Mouse (Mus musculus): Measurements from ENCODE around the gene Cep295. TPM values are rescaled to one million over a fixed set of nuclear protein-coding genes. Genes with fewer than 3 reads are reported as not detected.
"Not testable (repeated sequence)": the region's sequence is repeated elsewhere in the genome, so short reads cannot be mapped to it uniquely, and the experiment has no call there.

Cep295 gene
- polyA plus RNA-seq, 1 experiment from 2014 or later: 19.3 TPM

DNA sequence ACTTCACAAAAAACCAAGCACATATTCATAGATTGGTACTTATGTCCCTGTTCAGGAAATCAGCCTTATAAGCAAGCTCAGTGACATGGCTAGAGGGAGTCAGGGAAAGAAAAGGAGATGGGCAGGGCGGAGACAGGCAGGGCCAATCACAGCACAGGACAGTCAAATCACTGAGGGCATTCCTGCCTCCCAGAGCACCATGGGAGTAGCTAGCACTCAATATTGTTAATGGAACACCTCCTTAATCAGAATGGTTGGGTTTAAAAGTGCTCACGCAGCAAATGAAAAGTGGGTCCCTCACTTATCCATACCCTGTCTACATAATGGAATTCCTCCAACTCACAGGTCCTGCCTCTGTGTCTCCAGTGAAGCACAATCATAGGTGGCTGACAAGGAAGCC, 54.7 kb downstream of the Cep295 start:
- Histone ChIP-seq H3K27me3 (no peaks in the 10 kb centered on the region), H3K27ac (no peak overlapping the region), H3K4me1 (peaks cover 13% of the 10 kb centered on the region), H3K36me3 (ENCODE audit: poor library complexity, severe bottlenecking) (0 out of 2 replicates have a peak, but pooled peaks cover 3% of the 10 kb centered on the region), H3K9ac (no peak overlapping the region), H3K4me2 (no peak overlapping the region), H3K4me3 (no peak overlapping the region), H3K9me3 (replicated peaks) (no peaks in the 10 kb centered on the region)
- no peak for ATAC-seq
- WGBS: 66% methylated on average over 2 of the region's 2 CpGs

DNA sequence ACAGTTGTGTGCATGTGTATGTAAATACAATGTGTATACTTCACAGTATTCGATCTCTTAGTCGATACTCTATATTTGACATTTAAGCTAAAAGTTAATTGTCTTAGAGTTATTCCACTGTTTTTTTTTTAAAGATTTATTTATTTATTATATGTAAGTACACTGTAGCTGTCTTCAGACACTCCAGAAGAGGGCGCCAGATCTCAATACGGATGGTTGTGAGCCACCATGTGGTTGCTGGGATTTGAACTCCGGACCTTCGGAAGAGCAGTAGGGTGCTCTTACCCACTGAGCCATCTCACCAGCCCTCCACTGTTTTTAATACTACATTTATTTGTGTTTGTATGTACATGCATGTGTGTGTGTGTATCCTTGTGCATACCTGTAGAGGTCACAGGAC, 55.6 kb downstream of the Cep295 start:
- not testable (repeated sequence) for H3K27ac ChIP-seq; H3K27me3 ChIP-seq; H3K4me1 ChIP-seq; H3K9ac ChIP-seq; H3K4me3 ChIP-seq; H3K36me3 ChIP-seq (ENCODE audit: poor library complexity, severe bottlenecking); ATAC-seq; H3K9me3 ChIP-seq (replicated peaks); H3K4me2 ChIP-seq
- 73% methylated on average over 6 of the region's 6 CpGs for WGBS

DNA sequence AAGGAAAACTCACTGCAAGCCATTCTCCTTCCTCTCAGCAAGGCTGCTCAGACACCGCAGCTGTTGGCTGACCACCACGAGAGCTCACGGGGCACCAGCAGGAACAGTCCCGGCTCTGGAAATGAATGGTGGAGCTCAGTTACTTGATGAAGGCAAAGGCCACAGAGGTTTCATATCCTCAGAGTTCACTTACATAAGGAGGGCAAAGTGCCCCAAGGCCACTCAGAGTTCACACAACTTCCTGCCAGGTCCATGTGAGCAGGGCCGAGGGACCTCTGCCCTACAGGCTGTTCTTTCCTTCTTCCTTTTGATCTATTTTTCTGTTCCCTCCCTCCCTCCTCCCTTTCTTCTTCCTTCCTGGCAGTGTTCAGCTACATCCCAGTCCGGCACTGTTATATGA, 56.2 kb downstream of the Cep295 start:
- no peak overlapping the region for H3K9ac ChIP-seq
- no peaks in the 10 kb centered on the region for H3K36me3 ChIP-seq (ENCODE audit: poor library complexity, severe bottlenecking)
- H3K27me3 ChIP-seq: no peaks in the 10 kb centered on the region
- no peak overlapping the region for H3K4me3 ChIP-seq
- peak overlapping the region; percentile 31; the same call in 1 of the 2 replicates for H3K27ac ChIP-seq
- 58% methylated on average over 6 of the region's 6 CpGs for WGBS
- H3K4me1 ChIP-seq: no peaks in the 10 kb centered on the region
- H3K9me3 ChIP-seq (replicated peaks): no peaks in the 10 kb centered on the region
- H3K4me2 ChIP-seq: no peak overlapping the region
- ATAC-seq: no peak

DNA sequence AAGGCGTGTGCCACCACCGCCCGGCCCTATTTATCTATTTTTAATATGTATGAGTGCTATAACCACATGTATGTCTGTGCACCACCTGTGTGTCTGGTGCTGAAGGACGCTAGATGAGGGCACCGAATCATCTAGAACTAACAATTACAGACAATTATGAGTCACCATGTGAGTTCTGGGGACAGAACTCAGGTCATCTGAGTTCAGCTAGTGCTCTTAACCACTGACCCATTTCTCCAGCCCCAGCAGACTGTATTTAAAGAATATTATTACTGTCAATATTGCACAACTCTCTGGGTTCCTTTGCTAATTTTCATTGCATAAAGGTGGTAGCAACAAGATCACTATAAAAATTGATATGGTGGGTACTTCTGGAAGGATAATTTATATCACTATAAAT, 57.5 kb downstream of the Cep295 start:
- Histone ChIP-seq H3K4me1 (no peaks in the 10 kb centered on the region), H3K4me3 (no peak overlapping the region), H3K27me3 (no peaks in the 10 kb centered on the region), H3K9me3 (replicated peaks) (no peaks in the 10 kb centered on the region), H3K27ac (no peak overlapping the region), H3K9ac (no peak overlapping the region), H3K36me3 (ENCODE audit: poor library complexity, severe bottlenecking) (no peaks in the 10 kb centered on the region), H3K4me2 (no peak overlapping the region)
- WGBS: 89% methylated on average over 5 of the region's 5 CpGs
- ATAC-seq: no peak

DNA sequence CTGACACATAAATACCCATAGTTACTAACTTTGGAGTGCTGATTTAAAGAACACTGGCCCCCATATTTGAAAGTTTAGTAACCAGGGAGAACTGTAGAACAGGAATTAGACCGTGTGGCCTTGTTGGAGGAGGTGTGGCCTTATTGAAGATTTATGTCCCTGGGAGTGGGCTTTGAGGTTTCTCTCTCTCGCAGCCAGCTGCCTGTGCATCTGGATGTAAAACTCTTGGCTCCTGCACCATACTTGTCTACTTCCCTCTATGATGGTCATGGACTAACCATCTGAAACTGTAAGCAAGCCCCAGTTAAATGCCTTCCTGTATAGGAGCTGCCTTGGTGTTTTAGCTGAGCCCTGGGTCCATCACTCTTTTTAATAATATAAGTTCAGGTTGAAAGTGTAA, 59.1 kb downstream of the Cep295 start:
- Histone ChIP-seq H3K36me3 (ENCODE audit: poor library complexity, severe bottlenecking) (no peaks in the 10 kb centered on the region), H3K9me3 (replicated peaks) (no peaks in the 10 kb centered on the region), H3K9ac (no peak overlapping the region), H3K27me3 (no peaks in the 10 kb centered on the region), H3K4me2 (no peak overlapping the region), H3K4me3 (no peak overlapping the region), H3K4me1 (no peaks in the 10 kb centered on the region), H3K27ac (no peak overlapping the region)
- WGBS: 77% methylated on average over 2 of the region's 2 CpGs
- no peak for ATAC-seq

DNA sequence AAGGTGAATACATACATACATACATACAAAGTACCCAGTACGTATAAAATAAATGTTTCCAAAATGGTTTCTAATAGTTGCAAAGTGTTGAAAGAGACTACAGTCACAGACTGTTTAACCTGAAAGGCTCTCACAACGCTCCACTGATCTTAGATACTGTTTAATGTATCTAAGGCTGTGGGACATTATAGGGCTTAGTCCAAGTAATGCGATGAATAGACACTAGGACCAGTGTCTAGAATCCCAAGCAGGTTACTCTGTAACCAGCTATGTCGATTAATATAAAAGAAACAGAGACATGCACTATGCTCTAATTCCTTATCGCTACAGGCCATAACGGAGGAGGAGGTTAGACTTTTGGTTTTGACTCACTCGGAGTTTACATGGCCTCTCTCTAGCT, 60.5 kb downstream of the Cep295 start:
- H3K27ac ChIP-seq: no peak overlapping the region
- WGBS: 86% methylated on average over 7 of the region's 7 CpGs
- H3K36me3 ChIP-seq (ENCODE audit: poor library complexity, severe bottlenecking): no peaks in the 10 kb centered on the region
- H3K27me3 ChIP-seq: no peaks in the 10 kb centered on the region
- ATAC-seq: no peak
- no peak overlapping the region for H3K9ac ChIP-seq
- no peaks in the 10 kb centered on the region for H3K9me3 ChIP-seq (replicated peaks)
- no peak overlapping the region for H3K4me3 ChIP-seq
- no peak overlapping the region for H3K4me2 ChIP-seq
- no peaks in the 10 kb centered on the region for H3K4me1 ChIP-seq

DNA sequence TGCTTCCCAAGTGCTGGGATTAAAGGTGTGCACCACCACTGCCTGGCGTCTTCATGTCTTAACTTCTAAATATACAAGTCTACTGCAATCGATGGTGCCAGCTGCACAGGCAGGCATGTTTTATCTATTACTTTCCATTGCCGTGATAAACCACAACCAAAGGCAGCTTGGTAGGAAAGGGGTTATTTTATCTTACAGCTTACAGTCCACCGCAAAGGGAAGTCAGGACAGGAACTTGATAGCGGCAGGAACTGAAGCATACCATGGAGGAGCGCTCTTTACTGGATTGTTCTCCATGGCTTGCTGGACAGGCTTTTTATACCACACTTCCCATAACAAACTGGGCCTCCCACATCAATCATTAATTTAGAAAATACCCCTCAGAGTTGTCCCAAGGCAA, 68.3 kb downstream of the Cep295 start:
- Histone ChIP-seq H3K4me3 (no peak overlapping the region), H3K27me3 (no peaks in the 10 kb centered on the region), H3K36me3 (ENCODE audit: poor library complexity, severe bottlenecking) (peaks cover 3% of the 10 kb centered on the region; the same call in 1 of the 2 replicates), H3K9ac (no peak overlapping the region), H3K4me2 (no peak overlapping the region), H3K9me3 (replicated peaks) (no peaks in the 10 kb centered on the region), H3K4me1 (no peaks in the 10 kb centered on the region), H3K27ac (no peak overlapping the region)
- WGBS: 97% methylated on average over 6 of the region's 6 CpGs
- no peak for ATAC-seq

DNA sequence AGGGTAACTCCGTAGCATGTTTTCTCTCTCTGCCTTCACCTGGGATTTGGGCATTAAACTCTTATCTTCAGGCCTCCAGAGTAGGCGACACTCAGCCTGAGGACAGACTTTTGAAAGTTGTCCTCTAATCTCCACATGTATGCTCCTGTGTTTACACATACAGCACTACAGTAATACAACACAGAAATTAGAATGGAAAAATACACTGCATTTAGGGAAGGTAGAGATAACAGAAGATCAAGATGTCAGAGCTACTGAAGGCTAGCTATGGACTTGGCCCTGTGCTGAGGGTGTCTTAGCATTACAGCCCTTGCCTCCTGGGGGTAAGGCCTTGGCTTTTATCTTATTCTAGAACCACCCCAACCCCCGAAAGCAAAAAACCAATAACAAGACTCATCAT, 69.2 kb downstream of the Cep295 start:
- no peaks in the 10 kb centered on the region for H3K4me1 ChIP-seq
- H3K36me3 ChIP-seq (ENCODE audit: poor library complexity, severe bottlenecking): peaks cover 3% of the 10 kb centered on the region; the same call in 1 of the 2 replicates
- no peak overlapping the region for H3K4me2 ChIP-seq
- no peak overlapping the region for H3K27ac ChIP-seq
- H3K9ac ChIP-seq: no peak overlapping the region
- ATAC-seq: no peak
- no peaks in the 10 kb centered on the region for H3K9me3 ChIP-seq (replicated peaks)
- no peak overlapping the region for H3K4me3 ChIP-seq
- WGBS: 93% methylated on average over 3 of the region's 3 CpGs
- no peaks in the 10 kb centered on the region for H3K27me3 ChIP-seq

DNA sequence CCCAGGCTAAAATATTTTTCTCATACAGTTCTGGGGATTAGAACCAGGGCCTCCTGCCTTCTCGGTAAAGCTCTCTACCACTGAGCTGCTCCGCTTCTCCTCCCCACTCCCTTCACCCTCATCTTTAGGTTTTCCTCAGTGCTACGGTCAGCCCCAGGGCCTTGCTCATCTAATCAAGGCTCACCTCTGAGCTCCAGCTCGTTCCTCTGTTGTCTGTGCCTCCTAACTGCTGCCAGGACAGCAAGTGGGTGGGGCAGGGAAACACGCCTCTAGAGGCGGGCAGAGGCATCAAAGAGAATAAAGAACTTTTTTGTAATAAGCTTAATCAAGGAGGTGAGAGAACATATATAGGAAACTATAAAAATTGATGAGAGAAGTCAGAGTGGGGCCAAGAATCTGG, 69.7 kb downstream of the Cep295 start:
- Histone ChIP-seq H3K4me1 (no peaks in the 10 kb centered on the region), H3K27ac (no peak overlapping the region), H3K27me3 (no peaks in the 10 kb centered on the region), H3K4me3 (no peak overlapping the region), H3K9me3 (replicated peaks) (no peaks in the 10 kb centered on the region), H3K4me2 (no peak overlapping the region), H3K9ac (no peak overlapping the region), H3K36me3 (ENCODE audit: poor library complexity, severe bottlenecking) (peaks cover 3% of the 10 kb centered on the region; the same call in 1 of the 2 replicates)
- 50% methylated on average over 6 of the region's 6 CpGs for WGBS
- no peak for ATAC-seq

DNA sequence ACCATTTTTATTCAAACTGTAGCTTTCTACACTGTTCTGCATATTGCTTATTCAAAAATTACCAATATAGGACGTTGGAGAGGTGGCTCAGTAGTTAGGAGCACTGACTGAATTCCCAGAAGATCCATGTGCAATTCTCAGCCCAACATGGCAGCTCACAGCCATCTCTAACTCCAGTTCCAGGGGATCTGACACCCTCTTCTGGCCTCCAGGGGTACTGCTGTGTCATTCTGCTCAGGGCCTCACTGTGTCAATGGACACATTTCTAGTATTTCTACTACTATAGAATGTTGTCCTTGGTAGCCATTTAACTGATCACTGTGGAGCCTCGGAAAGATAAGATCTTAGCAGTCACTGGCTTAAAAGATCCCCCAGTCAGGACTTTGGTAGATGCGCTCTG, 72.1 kb downstream of the Cep295 start:
- no peak overlapping the region for H3K9ac ChIP-seq
- H3K9me3 ChIP-seq (replicated peaks): no peaks in the 10 kb centered on the region
- no peak overlapping the region for H3K4me2 ChIP-seq
- no peak overlapping the region for H3K27ac ChIP-seq
- H3K4me3 ChIP-seq: no peak overlapping the region
- peaks cover 1% of the 10 kb centered on the region; the same call in 1 of the 2 replicates for H3K36me3 ChIP-seq (ENCODE audit: poor library complexity, severe bottlenecking)
- 67% methylated on average over 3 of the region's 3 CpGs for WGBS
- no peak for ATAC-seq
- no peaks in the 10 kb centered on the region for H3K27me3 ChIP-seq
- peaks cover 12% of the 10 kb centered on the region for H3K4me1 ChIP-seq

DNA sequence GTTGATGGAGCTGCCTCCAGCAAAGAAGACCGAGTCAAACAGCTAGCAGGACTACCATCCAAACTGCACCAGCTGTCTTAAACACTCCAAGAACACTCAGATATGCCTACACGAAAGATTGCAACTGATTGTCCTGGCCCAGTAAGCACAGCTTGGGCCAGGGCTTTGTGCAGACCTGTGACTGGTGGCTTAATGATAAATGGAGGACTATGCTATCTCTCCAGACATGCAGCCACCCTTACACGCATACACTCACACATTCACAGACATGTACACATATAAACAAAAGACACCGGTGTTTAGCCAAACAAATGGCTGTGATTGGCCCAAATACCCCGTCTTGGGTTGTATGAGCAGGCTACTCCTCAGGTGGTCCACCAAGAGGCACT, 77.1 kb downstream of the Cep295 start:
- 43% methylated on average over 5 of the region's 5 CpGs for WGBS

DNA sequence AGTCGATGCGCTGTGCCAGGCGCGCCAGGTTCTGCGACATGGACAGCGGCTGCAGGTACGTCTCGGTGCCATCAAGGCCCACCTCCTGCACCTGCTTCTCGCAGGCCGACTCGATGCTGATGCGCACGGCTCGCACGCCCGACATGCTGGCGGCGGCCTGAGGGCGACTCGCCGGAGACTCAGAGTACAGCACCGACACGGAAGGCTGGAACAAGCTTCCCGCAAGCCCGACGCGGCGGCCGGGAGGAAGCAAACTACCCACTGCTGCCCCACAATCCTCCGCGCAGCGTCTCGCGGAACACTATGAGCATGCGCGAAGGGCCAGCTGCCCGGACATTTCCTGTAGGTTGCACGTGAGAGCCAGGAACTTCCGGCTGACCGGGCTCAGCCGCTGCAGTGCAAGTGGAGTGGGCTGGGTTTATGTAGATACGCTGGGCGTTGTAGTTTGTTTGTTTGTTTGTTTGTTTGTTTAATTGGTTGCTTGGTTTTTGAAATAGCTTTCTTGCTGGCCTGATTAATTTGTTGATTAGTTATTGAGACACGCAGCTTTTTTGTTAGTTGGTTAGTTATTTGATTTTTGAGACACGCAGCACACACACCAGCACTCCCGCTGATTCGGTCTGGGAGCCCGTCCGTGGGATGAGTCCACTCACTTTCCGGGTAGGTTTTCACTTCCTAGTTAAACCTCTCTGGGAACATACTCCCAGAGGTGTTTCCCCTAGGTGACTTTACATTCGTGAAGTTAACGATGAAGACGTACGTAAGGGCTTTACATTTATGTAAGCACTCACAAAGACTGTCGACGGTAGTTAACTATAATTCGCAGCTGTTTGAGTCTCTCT, 77.7 kb downstream of the Cep295 start, which contains the start of gene Med17:
Med17 (minus strand) TSS at position 283 of the 842 bp plus-strand sequence.
- H3K9me3 ChIP-seq (replicated peaks): no peaks in the 10 kb centered on the region
- peak within 1 kb of the TSS; percentile 82 for H3K4me2 ChIP-seq
- peak within 1 kb of the TSS; percentile 84 for H3K27ac ChIP-seq
- WGBS: 1% methylated on average over 54 of the region's 57 CpGs
- peak within 1 kb of the TSS; percentile 98 for H3K9ac ChIP-seq
- peaks cover 16% of the 10 kb centered on the region for H3K36me3 ChIP-seq (ENCODE audit: poor library complexity, severe bottlenecking)
- H3K4me3 ChIP-seq: peak within 1 kb of the TSS; percentile 92
- H3K4me1 ChIP-seq: peaks cover 29% of the 10 kb centered on the region
- no peaks in the 10 kb centered on the region for H3K27me3 ChIP-seq
- ATAC-seq: peak; percentile 99

More for the DNA sequence above, 77.1 kb downstream of the Cep295 start:
- H3K36me3 ChIP-seq (ENCODE audit: poor library complexity, severe bottlenecking): peaks cover 9% of the 10 kb centered on the region
- peak overlapping the region; percentile 82 for H3K4me2 ChIP-seq
- H3K9me3 ChIP-seq (replicated peaks): no peaks in the 10 kb centered on the region
- peaks cover 29% of the 10 kb centered on the region for H3K4me1 ChIP-seq
- ATAC-seq: peak; percentile 9
- H3K9ac ChIP-seq: peak overlapping the region; percentile 98
- no peaks in the 10 kb centered on the region for H3K27me3 ChIP-seq
- H3K4me3 ChIP-seq: peak overlapping the region; percentile 92
- peak overlapping the region; percentile 26 for H3K27ac ChIP-seq
